Mouse (Mus musculus) kidney, postnatal 0 days (tissue): Measurements from ENCODE around the gene Hivep3. TPM values are rescaled to one million over a fixed set of nuclear protein-coding genes. Genes with fewer than 3 reads are reported as not detected.

Experiments
- ATAC-seq: fragments of 200-750 bp; cut with Nextera tagmentation; replicated peaks from 2 replicates; pipeline ENCODE4 v1.8.0; 2017; ENCODE audit warnings: low read depth, moderate number of reproducible peaks, moderate TSS enrichment, moderate library complexity; ENCODE audit not compliant: low FRiP score
- DNase-seq: peaks from one replicate; pipeline ENCODE4 v3.0.0-alpha.2; 2016; ENCODE audit warnings: low spot score
- H3K27ac ChIP-seq: fragments of 300-500 bp; sonication (generic); 2 replicates; pipeline ENCODE4 v1.5.1; 2014; ENCODE audit warnings: mild to moderate bottlenecking
- H3K27me3 ChIP-seq: fragments of 300-500 bp; sonication (generic); 2 replicates; pipeline ENCODE4 v1.6.1; 2014; ENCODE audit warnings: low read length, mixed read lengths; ENCODE audit not compliant: insufficient read depth
- H3K36me3 ChIP-seq: fragments of 300-500 bp; sonication (generic); 2 replicates; pipeline ENCODE4 v1.6.1; 2014; ENCODE audit warnings: low read length, mixed read lengths; ENCODE audit not compliant: insufficient read depth
- H3K4me1 ChIP-seq: fragments of 300-500 bp; sonication (generic); replicated peaks from 2 replicates; pipeline ENCODE4 v1.6.1; 2014; ENCODE audit warnings: antibody characterized with exemption, low read length, mixed read lengths; ENCODE audit not compliant: insufficient read depth
- H3K4me2 ChIP-seq: fragments of 300-500 bp; sonication (generic); 2 replicates; pipeline ENCODE4 v1.6.1; 2014; ENCODE audit warnings: mild to moderate bottlenecking, low read length, moderate library complexity, mixed read lengths
- H3K4me3 ChIP-seq: fragments of 300-500 bp; sonication (generic); replicated peaks from 2 replicates; pipeline ENCODE4 v1.5.1; 2014; ENCODE audit warnings: low read depth, low read length
- H3K9ac ChIP-seq: fragments of 300-500 bp; sonication (generic); 2 replicates; pipeline ENCODE4 v1.6.1; 2014; ENCODE audit warnings: low read depth, low read length
- H3K9me3 ChIP-seq: fragments of 300-500 bp; sonication (generic); replicated peaks from 2 replicates; pipeline ENCODE4 v1.6.1; 2016; ENCODE audit warnings: low read length, inconsistent platforms, mixed read lengths
- CTCF ChIP-seq: IDR thresholded peaks from 2 replicates; pipeline ENCODE4 v1.5.1; 2016; ENCODE audit warnings: antibody characterized with exemption, low read depth, mild to moderate bottlenecking, moderate library complexity
- WGBS: fragments of 180-500 bp; shearing (Covaris S2); extraction: QIAGEN DNeasy Blood & Tissue Kit; methylation state at CpG from one replicate; pipeline ENCODE4 v1.1.7; 2014; 5-methylcytosine and 5-hydroxymethylcytosine counted together
- polyA plus RNA-seq: library from polyadenylated mRNA; unstranded; fragments of >200 nt; fragmentation: Nextera tagmentation; extraction: Ambion mirVana; gene quantifications from 2 replicates; pipeline ENCODE4 v1.2.1, GENCODE M21; 2015

The Hivep3 gene
- polyA plus RNA-seq, 1 experiment from 2014 or later: 8.3 TPM

- ATAC-seq (no peak), DNase-seq (peak; percentile 42)
Measured at GRCm38 (mm10) chr4:119707751-119708150, 25.8 kb upstream of the Hivep3 start.

GRCm38 (mm10) chr4:119710208-119710607 lies 23.4 kb upstream of the Hivep3 start:
- no peak overlapping the region for H3K9ac ChIP-seq
- no peaks in the 10 kb centered on the region for H3K9me3 ChIP-seq
- H3K4me1 ChIP-seq: no peaks in the 10 kb centered on the region
- H3K27ac ChIP-seq: no peak overlapping the region
- WGBS: 81% methylated on average over 4 of the region's 4 CpGs
- no peak for TF ChIP-seq CTCF
- no peak for ATAC-seq
- H3K4me3 ChIP-seq: no peak overlapping the region
- H3K36me3 ChIP-seq: no peaks in the 10 kb centered on the region
- DNase-seq: no peak
- H3K27me3 ChIP-seq: no peaks in the 10 kb centered on the region
- H3K4me2 ChIP-seq: no peak overlapping the region

More at GRCm38 (mm10) chr4:119707751-119708150, 25.8 kb upstream of the Hivep3 start:
- no peaks in the 10 kb centered on the region for H3K4me1 ChIP-seq
- H3K36me3 ChIP-seq: no peaks in the 10 kb centered on the region
- H3K9me3 ChIP-seq: no peaks in the 10 kb centered on the region
- no peak overlapping the region for H3K4me3 ChIP-seq
- H3K4me2 ChIP-seq: no peak overlapping the region
- no peak overlapping the region for H3K27ac ChIP-seq
- H3K27me3 ChIP-seq: no peaks in the 10 kb centered on the region
- WGBS: 13% methylated on average over 3 of the region's 3 CpGs
- TF ChIP-seq CTCF: no peak
- no peak overlapping the region for H3K9ac ChIP-seq

- WGBS: 84% methylated on average over 11 of the region's 11 CpGs
- H3K4me1 ChIP-seq: no peaks in the 10 kb centered on the region
- ATAC-seq: no peak
Measured at GRCm38 (mm10) chr4:119717443-119717842, 16.1 kb upstream of the Hivep3 start.

GRCm38 (mm10) chr4:119721531-119721930 lies 12.1 kb upstream of the Hivep3 start:
- no peak for DNase-seq
- Histone ChIP-seq H3K9me3 (no peaks in the 10 kb centered on the region), H3K9ac (no peak overlapping the region), H3K4me1 (no peaks in the 10 kb centered on the region), H3K36me3 (no peaks in the 10 kb centered on the region), H3K27me3 (no peaks in the 10 kb centered on the region), H3K4me2 (no peak overlapping the region), H3K27ac (no peak overlapping the region), H3K4me3 (no peak overlapping the region)
- WGBS: 79% methylated on average over 3 of the region's 3 CpGs
- TF ChIP-seq CTCF: no peak
- ATAC-seq: no peak

More at GRCm38 (mm10) chr4:119717443-119717842, 16.1 kb upstream of the Hivep3 start:
- Histone ChIP-seq H3K27me3 (no peaks in the 10 kb centered on the region), H3K9ac (no peak overlapping the region), H3K4me3 (no peak overlapping the region), H3K36me3 (no peaks in the 10 kb centered on the region), H3K4me2 (no peak overlapping the region), H3K27ac (no peak overlapping the region), H3K9me3 (no peaks in the 10 kb centered on the region)
- TF ChIP-seq CTCF: no peak
- DNase-seq: no peak

GRCm38 (mm10) chr4:119726074-119726473 lies 7.5 kb upstream of the Hivep3 start:
- Histone ChIP-seq H3K9me3 (no peaks in the 10 kb centered on the region), H3K4me2 (no peak overlapping the region), H3K27me3 (no peaks in the 10 kb centered on the region), H3K27ac (no peak overlapping the region), H3K9ac (no peak overlapping the region), H3K4me3 (no peak overlapping the region), H3K36me3 (no peaks in the 10 kb centered on the region), H3K4me1 (no peaks in the 10 kb centered on the region)
- DNase-seq: no peak
- no peak for ATAC-seq
- 44% methylated on average over 5 of the region's 5 CpGs for WGBS
- TF ChIP-seq CTCF: no peak

- DNase-seq (no peak), ATAC-seq (no peak)
- Histone ChIP-seq H3K27ac (no peak overlapping the region), H3K9ac (no peak overlapping the region), H3K36me3 (no peaks in the 10 kb centered on the region), H3K4me1 (no peaks in the 10 kb centered on the region), H3K27me3 (no peaks in the 10 kb centered on the region), H3K9me3 (no peaks in the 10 kb centered on the region), H3K4me2 (no peak overlapping the region), H3K4me3 (no peak overlapping the region)
- 72% methylated on average over 2 of the region's 2 CpGs for WGBS
- TF ChIP-seq CTCF: no peak
Measured at GRCm38 (mm10) chr4:119727871-119728270, 5.7 kb upstream of the Hivep3 start.

GRCm38 (mm10) chr4:119733942-119734341 lies 358 bp downstream of the Hivep3 start:
- peak overlapping the region; percentile 81 for H3K4me3 ChIP-seq
- peak; percentile 47; the same call in 1 of the 2 replicates for ATAC-seq

More at GRCm38 (mm10) chr4:119733942-119734341, 358 bp downstream of the Hivep3 start:
- WGBS: under 1% methylated on average over 39 of the region's 44 CpGs
- DNase-seq: no peak
- no peaks in the 10 kb centered on the region for H3K9me3 ChIP-seq
- H3K36me3 ChIP-seq: no peaks in the 10 kb centered on the region
- peak overlapping the region; percentile 99 for H3K4me2 ChIP-seq
- H3K27me3 ChIP-seq: no peaks in the 10 kb centered on the region
- TF ChIP-seq CTCF: no peak
- H3K27ac ChIP-seq: no peak overlapping the region
- H3K9ac ChIP-seq: peak overlapping the region; percentile 70
- H3K4me1 ChIP-seq: peaks cover 12% of the 10 kb centered on the region; the same call in 1 of the 2 replicates
